Mouse (Mus musculus) regulatory T cell (primary cell): ENCODE results near the gene Grm1.

Experiments
- in situ Hi-C: fragments of 300-600 bp; cut with MboI, MseI; formaldehyde crosslinking; loops from one replicate; pipeline ENCODE4 v1.15.1; 2025; ENCODE audit warnings: high pct_unique_total_duplicates

The Grm1 gene

GRCm38 (mm10) chr10:10834828-10835227 is 247.3 kb downstream of the Grm1 start:
- in situ Hi-C loops: no loop called here

DNA sequence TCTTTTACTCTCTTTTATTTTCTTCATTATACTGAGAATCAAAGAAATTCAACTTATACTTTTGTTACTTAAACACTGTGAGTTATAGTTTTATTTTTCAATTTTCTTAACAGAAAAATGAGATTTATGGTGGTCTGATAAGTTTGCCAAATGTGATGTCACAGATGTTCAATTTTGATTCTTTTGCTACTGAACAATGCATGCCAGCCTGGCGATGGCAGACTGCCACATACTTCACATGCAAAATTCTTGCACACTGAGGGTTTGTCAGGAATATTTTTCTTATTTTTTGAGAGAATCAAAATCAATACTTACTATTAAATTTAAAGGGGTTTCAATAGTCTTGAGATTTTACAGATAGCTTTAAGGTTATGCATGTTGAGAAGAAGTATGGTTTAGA is 251.0 kb downstream of the Grm1 start:
- in situ Hi-C loops: no loop called here

GRCm38 (mm10) chr10:10827308-10827707 is 254.8 kb downstream of the Grm1 start:
- in situ Hi-C loops: loop anchor here (10.0 kb wide), 1 partner anchor 1297 kb away; no protein-coding TSS in a partner anchor

- in situ Hi-C loops: no loop called here
Measured at GRCm38 (mm10) chr10:10818061-10818460, 264.1 kb downstream of the Grm1 start.

DNA sequence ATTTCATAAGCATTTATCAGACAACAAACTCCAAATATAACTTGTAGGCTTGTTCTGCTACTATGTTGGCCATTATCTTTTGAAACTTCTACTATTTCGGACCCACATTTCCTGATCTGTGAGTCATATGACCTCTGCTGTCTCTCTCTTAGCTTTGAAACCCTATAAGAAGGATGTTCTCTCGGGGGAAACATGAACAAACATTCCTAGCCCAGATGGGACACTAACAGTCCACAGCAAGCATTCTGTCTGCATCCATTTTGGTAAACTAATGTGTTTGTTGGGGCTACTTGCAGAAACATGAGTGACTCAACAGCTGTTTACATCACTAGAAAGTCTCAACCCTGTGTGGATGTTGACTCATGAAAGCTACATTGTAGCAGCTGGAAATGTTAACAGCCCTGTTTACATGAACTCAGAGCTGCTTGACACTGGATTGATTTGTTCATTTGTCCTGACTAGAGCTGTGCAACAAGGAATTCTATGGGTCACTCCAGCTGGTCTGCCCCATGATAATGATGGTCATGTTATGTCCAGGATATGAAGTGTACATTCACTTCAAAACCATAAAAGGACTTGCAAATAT is 267.4 kb downstream of the Grm1 start:
- in situ Hi-C loops: no loop called here

DNA sequence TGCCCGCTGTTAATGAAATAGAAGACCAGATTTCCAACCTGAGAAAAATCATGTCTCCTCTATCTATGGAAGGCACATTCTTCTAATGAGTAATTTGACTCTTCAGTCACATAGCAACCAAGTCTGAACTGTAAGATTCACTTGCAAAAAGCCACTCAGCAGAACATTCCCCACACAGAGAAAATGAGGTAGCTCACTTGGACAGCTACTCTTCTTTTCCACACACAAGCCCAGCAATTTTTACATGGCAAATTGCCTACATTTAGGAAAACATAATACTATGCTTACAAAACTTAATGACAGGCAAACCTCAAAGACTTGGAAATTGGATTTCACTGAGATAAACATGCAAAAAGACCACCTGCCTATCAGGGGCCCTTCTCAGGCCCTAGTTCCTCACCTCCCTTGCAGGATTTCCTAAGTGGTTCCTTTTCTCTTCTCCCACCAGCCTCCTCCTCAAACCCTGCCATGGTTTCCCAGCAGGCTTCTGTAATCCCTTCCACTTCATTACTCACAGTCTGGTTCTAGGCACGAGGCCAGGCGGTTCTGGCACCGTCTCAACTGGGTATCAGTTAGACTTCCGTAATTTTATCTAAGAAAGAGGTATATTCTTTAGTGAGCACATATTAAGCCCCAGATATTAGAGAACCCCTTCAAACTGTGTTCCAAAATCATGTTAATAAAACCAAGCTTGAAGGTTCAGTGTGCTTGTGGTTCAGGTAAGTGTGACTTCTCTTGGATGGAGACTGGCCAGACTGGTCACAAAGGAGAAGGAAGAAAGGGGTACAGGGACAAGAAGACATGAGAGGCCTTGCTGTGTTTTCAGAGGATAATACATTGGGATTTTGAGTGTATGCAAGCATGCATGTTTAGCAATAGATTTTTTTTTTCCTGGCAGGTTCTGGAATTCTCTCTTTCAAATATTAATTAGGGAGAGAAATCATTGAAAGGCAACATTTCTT is 269.1 kb downstream of the Grm1 start:
- in situ Hi-C loops: no loop called here

GRCm38 (mm10) chr10:10809777-10810176 is 272.4 kb downstream of the Grm1 start:
- in situ Hi-C loops: no loop called here

GRCm38 (mm10) chr10:10795321-10795720 is 286.8 kb downstream of the Grm1 start:
- in situ Hi-C loops: no loop called here

DNA sequence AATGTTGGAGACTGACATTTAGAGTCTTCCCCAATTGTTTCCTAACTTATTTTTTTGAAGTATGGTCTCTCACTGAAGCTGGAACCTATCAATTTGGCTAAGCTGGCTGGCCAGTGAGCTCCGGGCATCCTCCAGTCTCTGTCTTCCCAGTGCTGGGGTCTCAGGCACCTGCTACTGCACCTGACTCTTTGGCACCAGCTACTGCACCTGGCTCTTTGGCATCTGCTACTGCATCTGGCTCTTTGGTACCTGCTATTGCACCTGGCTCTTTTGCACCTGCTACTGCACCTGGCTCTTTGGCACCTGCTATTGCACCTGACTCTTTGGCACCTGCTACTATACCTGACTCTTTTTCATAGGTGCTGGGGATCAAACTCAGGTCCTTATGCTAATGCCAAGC is 291.7 kb downstream of the Grm1 start:
- in situ Hi-C loops: no loop called here

GRCm38 (mm10) chr10:10789967-10790366 is 292.2 kb downstream of the Grm1 start:
- in situ Hi-C loops: no loop called here

DNA sequence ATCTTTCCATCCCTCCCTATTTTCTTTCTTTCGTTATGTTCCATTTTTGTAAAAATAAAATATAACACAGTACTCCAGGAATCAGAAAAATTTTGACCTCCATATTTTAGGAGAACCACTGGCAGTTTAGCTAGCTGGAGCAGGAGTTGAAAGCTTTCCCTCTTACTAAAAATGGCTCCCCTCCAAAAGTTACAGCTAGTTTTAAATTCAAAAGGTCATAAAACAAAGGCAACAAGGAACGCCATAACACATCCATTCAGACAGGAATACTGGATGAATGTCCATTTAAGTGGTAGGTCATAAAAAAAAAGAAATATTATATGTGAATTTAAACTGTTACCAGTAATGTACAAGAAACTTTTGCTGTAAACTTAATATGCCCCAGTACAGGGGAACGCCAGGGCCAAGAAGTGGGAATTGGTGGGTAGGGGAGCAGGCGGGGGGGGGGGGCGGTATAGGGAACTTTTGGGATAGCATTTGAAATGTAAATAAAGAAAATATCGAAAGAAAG is 294.2 kb downstream of the Grm1 start:
- in situ Hi-C loops: no loop called here

DNA sequence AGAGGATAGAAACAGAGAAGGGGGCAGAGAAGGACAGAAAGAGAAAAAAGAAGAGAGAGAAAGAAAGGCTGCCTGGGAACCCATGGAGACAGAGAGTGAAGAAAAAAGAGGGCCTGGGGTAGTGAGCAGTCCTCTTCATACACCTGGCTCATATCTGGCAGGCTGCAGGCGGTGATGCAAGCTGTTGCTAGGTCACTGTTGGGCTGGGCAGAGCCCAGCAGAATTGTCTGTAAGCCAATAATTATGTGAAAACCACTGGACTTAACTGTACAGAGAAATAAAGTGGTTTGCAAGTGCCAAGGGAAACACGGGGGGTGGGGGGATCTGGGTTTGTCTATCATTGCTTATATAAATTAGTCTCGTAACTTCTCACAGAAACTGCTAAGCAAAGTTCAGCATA is 297.0 kb downstream of the Grm1 start:
- in situ Hi-C loops: no loop called here

GRCm38 (mm10) chr10:10774827-10775226 is 307.3 kb downstream of the Grm1 start:
- in situ Hi-C loops: no loop called here

- in situ Hi-C loops: no loop called here
Measured at GRCm38 (mm10) chr10:10763015-10763414, 319.1 kb downstream of the Grm1 start.

- in situ Hi-C loops: no loop called here
Measured at GRCm38 (mm10) chr10:10761274-10761673, 320.9 kb downstream of the Grm1 start.

DNA sequence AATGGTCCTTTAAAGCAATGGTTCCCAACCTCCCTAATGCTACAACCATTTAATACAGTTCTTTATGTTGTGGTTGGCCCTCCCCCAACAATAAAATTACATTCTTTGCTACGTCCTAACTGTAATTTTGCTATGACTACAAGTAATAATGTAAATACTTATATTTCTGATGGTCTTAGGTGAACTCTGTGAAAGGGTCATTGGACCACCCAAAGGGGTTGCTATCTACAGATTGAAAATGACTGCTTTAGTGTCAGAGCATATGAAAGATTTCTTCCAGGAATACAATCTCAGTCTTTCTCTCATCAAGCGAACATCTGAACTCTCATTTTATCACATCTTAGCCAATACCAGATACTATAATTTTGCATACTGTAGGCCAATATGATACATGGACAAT is 321.4 kb downstream of the Grm1 start:
- in situ Hi-C loops: no loop called here

DNA sequence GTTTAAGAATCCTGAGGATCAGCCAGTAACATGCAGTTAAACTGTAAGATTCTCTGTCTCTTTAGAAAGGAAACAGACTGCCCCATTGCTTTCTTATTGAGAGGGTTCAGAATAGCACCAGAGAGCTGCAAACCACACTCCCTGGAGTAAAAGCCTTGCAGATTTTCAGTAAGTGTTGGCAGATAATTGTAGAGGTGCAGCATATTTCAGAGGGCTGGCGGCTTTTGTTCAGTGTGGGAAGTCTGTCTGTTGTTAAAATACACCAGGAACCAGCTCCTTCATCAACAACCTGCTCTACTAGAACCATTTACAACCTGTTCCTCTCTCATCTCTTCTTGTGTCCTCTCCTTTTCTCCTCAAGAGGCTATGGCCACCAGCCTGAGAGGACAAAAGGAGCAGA is 331.1 kb downstream of the Grm1 start:
- in situ Hi-C loops: no loop called here

GRCm38 (mm10) chr10:10744097-10744496 is 338.1 kb downstream of the Grm1 start:
- in situ Hi-C loops: no loop called here

DNA sequence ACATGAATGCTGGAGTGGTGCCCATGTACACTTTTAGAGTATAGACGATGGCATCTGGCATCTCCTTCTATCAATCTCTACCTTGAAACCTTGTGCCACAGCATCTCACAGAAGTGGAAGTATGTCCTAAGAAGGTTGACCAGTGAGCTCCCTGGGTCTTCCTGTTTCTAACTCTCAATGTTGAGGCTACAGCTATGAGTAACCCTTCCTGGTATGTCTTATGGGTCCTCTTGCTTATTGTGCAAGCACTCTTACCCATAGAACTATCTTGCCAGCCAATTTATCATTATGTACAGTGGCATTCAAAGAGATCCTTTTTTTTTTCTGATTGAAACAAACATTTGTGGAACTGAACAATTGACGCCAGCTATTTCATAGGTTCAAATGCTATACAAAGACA is 340.0 kb downstream of the Grm1 start:
- in situ Hi-C loops: no loop called here

- in situ Hi-C loops: no loop called here
Measured at GRCm38 (mm10) chr10:10741314-10741713, 340.8 kb downstream of the Grm1 start.

- in situ Hi-C loops: no loop called here
Measured at GRCm38 (mm10) chr10:10740729-10741128, 341.4 kb downstream of the Grm1 start.

DNA sequence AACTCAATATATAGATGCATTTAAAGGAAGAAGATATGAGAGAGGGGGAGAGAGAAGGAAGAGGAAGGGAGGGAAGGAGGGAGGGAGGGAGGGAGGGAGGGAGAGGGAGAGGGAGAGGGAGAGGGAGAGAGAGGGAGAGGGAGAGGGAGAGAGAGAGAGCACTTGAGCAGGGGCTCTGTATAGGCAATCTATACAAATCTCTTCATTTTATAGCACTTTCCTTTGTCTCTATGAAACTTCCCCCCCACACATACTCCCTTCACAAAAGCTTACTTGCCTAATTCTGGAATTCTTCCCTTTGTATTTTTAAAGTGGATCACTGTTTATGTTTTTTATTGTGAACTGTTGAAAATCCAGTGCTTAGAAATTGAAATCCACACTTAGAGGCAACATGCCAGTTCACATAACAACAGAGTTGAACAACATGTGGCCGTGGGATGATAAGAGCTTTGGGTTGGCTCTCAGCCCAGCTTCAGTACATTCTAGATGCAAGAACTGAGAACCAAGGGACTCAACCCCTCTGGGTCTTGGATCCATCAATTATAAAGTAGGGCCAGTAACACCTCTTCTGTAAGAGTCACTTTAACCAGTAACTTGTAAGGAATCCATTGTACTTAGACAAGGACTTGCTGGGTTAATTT is 345.0 kb downstream of the Grm1 start:
- in situ Hi-C loops: no loop called here
